Mouse (Mus musculus) induced T-regulatory cell, adult 2 months (primary cell): ENCODE results near the gene Agbl2.
"Not testable (repeated sequence)": the region's sequence is repeated elsewhere in the genome, so short reads cannot be mapped to it uniquely, and the experiment has no call there.

ENCODE experiments used
- DNase-seq: peaks from one replicate; pipeline ENCODE4 v3.0.0-alpha.2; 2012; ENCODE audit warnings: low read depth

Agbl2 gene

DNA sequence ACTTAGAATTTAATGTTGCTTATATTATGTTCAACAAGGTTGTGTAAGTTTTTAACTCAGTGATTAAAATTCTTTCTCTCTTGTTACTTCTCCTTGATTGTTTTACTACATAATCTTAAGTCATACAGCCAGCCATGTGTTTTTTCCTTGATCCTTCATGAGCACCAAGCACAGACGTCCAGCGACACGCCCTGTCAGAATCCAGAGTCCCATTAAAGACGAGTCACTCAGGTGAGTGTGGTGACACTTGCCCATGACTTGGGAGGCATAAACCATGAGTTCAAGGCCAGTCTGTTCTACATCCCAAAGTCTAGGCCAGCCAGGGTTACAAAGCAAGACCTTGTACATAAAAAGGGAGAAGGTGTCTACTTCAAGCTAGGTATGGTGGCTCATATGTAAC, 33.6 kb downstream of the Agbl2 start:
- DNase-seq = no peak

DNA sequence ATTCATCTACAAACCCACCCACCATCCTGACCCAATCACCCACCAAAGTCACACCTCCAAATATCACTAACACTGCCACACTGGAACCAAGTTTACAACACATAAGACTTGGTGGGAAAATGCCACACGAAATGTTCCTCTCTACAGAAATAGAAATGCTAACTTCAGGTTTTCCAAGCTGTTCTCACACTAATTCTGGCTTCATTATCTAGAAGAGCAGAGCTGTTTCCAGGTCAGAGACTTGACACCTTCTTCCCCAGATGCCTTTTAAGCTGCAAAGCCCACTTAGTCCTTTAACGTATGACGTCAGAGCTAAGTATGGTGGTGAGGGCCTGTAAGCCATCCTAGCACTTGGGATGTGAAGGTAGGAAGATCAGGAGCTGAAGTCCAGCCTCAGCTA, 36.2 kb downstream of the Agbl2 start:
- DNase-seq = no peak

DNA sequence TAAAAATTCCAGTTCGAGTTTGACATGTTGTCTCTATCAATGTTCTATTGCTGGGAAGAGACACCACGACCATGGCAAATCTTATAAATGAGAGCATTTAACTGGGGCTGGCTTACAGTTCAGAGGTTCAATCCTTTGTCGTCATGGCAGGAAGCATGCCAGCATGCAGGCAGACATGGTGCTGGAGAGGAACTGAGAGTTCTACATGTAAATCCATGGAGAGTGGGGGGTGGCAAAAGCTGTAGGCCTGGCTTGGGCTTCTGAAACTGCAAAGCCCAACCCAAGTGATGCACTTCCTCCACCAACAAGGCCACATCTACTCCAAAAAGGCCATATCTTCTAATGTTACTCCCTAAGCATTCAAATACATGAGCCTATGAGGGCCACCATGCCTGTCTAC, 38.4 kb downstream of the Agbl2 start:
- DNase-seq = no peak

DNA sequence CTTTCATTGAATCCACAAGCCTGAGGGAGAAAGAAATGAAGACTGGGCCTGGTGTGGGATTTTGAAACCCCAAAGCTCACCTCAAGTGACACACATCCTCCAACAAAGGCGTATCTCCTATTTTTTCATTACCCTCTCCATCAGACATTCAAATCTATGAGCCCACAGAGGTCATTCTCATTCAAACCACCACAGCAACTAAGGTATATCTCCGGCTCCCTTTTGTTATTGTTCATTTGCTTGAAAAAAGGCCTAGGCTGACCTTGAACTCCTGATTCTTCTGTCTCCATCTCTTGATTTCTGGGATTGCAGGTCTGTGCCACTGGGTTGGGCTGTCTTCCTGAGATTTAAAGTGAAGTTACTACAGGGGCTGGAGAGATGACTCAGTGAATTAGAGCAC, 40.5 kb downstream of the Agbl2 start:
- no peak for DNase-seq

DNA sequence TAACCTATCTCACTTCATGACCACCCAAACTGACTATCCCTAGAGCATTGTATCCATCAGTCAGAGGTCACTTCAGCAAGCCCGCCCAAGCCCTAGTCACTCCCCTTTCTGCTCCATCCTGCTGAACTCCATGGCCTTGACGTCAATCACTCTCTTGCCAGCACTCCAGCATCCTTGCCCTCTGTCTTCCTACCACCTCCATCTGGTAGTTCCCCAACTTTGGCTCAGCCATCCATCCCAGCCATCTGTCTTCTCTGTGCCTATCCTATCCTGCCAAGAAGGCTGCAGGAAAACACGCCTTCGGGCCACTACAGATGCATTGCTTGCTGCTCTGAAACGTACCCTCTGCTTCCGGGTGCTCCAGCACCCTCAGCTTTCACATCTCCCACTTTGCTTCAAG, 41.3 kb downstream of the Agbl2 start:
- no peak for DNase-seq

DNA sequence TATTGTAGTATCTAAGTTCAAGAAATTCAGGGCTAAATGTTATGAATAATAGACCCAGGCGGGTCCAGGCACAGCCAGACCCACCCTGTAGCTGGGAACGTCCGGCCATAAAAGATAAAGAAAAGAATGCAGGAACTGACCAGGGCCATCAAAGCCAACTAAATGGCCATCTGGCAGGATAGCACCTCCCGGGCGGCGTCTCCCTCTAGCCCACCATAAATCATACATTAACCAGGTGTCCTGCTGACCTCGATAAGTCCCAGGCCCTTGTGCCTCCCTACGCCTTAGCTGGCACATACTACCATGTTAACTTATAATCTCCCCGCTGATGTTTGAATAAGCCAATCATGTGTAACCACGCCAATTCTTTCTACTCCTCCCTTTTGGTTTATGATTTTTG, 42.0 kb downstream of the Agbl2 start:
- not testable (repeated sequence) for DNase-seq

DNA sequence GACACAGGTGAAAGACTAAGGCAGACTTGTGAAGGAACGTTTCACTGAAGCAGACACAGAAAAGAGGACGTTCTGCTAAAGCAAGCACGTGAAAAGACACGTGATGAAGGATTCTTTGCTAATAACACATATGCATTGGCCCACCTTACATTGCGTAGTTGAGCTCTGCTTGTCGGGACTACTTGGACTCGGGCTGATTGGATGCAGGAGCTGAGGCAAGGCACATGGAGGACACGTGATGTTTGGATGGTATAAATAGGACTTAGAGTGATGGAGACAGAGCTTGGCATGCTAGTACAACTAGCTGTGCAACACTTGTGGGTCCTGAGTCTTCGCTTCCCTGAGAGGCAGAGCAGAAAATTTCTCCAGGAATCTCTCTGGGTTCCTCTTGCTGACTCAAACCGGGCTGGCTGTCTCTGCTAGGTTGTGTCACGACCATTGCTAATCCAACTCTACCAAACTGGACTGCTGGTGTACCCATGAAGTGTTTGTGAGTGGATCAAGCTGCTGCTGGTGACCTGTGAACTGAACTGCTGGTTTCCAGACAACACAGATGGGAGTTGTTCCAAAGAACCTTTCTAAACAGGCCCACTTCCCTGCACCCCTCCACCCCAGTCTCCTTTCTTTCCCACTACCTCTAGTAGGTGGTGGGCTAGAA, 43.1 kb downstream of the Agbl2 start:
- DNase-seq = no peak

DNA sequence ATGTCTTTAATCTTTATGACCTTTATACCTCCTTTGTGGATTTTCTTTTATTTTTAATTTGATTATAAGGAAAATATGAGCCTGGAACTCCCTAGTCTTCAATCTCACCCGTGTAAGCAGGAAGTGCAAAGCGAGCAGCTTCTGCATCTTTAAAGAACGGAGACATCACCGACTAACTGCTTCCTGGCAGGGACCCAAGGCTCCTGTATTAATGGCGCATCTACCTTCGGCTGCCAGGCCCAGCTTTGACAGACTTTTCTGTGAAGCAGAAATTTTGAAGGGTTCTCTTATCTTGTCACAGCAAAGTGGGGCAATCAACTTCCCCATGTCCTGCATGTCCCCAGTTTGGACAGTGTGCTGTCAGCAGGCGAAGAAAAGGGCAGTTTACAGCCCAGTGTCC, 46.2 kb downstream of the Agbl2 start:
- no peak for DNase-seq

DNA sequence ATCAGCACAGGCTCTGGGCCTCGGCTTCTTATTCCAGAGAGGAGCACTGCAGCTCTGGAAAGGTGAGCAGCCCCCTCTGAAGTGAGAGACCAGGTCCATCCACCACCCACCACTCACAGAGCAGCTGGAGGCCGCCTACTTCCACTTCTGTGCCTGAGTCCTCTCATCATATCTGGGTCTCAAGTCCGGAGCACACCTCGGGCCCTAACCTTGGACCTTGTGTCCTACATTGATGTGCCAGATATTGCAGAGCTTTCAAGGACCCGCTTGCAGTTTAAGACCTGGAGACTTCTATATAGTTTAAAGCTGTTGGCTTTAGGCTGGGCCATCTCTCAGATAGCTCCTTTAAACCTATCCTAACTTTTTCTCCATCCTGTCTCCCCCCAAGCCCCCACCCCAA, 51.0 kb downstream of the Agbl2 start:
- DNase-seq = no peak

DNA sequence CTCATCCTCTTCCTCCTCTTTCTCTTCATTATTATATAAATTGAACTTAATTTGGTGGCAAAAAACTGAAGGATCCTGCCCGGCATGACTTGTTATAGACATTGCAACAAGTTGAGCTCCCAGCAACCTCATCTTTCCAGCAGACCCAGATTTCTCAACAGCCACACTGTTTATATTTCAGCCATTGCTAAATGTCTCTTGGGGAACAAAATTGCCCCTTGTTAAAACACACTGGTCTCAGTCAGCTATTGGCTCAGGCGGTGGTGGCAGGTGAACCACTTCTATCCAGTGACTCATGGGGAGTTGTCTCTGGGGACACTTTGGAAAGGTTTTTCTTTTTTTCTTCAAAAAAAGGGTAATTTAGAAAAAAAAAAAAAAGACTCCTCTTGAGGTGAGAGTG, 56.1 kb downstream of the Agbl2 start:
- no peak for DNase-seq

DNA sequence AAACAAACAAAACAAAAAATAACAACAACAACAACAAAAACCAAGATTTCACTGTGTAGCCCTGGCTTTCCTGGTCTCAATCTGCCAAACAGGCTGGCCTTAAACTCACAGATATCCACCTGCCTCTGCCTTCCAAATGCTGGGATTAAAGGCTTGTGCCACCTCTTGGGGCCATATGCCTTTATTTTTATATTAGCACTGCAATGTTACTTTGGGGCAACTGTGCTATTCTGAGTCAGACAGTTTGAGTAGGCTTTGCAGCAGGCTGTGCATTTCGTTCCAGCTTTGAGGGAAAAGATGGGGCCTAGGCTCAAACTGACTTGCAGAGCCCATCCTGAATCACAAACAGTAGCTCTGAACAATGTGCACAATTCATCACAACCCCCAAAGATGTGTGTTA, 61.1 kb downstream of the Agbl2 start:
- DNase-seq = no peak

DNA sequence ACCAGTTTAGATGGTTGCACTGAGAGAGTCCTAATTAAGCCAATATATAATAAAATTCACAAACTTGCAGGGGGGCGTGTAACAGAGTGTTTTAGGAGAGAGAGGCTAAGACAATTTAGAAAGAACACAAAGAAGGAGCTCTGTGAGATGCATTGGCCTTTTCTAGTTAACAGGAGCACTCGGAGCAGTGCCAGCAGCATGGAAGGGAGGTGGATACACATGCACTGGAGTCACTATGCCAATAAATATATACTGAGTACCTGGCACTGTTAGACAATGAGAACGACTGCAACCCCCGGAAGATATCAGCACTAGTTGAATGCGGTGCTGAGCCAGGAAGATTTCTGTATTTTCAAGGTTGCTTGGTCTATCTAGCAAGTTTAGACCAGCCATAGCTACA, 61.7 kb downstream of the Agbl2 start:
- DNase-seq = no peak

DNA sequence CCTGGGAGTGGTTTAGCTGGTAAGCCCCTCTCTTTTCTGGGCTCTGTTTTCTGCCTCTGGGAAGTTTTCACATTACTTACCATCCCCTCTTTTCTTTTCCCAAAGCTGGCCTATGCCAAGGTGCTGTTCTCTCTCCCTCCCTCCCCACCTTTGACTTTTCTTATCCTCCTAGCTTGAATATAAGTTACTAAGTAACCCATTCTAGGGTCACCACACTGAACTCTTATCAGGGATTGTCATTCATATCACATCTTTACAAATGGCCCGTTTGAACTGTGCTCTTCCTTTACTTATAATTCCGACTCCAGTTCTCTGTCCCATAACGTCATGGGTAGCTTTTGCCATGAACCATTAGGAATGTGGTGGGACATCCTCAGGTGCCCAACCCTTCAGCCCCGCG, 62.7 kb downstream of the Agbl2 start:
- no peak for DNase-seq

DNA sequence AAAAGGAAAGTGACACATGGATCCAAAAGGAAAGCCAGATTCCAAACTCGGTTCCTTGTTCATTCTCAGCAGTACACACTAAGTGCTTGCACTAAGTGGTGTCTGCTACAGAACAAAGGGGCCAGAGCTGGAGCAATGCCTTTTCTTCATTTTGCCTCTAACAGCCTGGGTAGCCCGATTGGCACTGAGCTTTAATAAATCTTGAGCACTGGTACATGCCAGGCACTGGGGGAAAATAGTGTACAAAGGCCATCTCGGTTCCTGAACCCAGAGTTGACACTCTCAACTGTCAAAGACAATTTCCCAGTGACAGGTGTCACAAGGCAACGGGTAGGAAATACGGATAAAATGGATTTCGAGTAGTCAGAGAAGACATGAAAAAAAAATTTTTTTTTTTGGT, 63.6 kb downstream of the Agbl2 start:
- no peak for DNase-seq

DNA sequence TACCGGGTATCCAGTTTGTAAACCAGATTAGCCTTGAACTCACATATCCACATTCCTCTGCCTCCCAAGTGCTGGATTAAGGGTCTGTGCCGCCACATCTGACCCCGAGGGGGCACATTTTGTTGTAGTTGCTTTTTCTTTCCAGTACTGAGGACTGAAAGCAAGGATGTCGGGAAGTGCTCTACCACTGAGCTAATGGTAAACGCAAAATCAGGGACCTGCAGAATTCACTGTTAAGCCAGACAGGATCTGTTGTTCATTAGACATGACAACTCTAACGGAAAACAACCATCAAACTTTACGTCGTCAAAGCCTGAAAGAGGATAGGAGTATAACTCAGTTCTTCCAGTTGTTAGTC, 64.0 kb downstream of the Agbl2 start:
- DNase-seq = no peak

DNA sequence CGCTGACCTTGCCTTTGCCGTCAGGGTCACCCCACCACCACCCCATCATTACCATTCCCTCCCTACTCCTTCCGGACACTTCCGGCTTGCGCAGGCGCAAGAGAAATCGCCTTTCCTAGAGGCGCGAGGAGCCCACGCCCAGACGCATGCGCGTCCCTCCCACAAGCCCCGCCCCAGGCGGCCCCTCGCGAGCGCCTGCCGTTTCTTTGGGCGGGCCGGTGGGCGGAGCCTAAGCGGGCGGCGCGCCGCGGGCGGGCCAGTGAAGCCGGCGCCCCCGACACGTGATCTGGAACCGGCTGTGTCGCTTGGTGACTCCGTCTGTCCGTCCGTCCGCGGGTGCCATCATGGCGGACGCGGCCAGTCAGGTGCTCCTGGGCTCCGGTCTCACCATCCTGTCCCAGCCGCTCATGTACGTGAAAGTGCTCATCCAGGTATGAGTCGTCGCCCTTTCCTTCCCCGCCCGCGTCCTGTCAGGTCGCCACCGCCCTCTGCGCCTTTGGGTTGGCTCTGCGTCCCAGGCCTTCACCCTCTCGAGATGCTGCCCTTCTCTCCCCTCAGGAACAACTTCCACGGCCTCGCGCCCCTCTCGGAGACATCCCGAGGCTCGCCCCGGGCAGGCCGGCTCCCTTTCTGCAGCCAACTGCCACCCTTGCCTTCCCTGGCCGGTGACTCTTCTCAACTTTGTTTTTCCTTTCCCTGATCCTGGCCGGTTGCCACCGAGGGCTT, 64.6 kb downstream of the Agbl2 start, which contains the start of gene Mtch2:
TSS of gene Mtch2 (plus strand) at position 201 of the 726 bp plus-strand sequence.
- DNase-seq = peak; percentile 97

DNA sequence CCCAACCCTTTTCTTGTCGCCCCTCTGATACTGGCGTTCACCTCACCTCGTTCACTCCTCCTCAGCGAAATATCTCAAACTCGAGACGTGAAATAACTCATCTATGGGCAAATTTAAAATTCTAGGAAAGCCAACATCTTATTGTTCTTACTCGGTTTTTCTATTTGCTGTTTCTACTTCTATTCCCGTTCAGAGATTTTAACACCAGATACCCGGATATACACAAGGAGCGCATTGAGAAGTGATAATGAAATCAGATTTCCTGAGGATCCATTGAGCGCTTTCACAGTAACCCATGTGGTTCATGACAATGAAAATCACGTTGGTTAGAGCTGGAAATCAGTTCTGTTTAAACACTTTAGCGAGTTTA, 65.1 kb downstream of the Agbl2 start:
- DNase-seq = peak; percentile 55

DNA sequence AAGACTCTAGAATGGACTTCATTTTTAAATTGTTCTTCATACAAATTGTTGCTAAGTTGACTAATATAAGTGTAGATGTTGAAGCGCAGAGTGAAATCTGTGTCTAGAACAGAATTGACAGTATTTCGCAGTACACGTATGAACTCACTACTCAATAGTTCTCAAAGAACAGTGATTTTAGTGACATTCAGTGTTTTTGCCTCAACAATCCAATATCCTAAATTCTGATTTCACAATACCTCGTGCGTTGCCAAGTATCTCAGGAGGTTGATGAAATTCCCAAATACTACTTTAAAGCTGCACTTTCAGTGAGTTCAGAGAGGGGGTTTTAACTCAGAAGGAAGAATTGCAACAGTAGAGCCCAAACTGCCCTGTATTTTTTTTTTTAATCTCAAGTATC, 65.8 kb downstream of the Agbl2 start:
- DNase-seq = no peak

DNA sequence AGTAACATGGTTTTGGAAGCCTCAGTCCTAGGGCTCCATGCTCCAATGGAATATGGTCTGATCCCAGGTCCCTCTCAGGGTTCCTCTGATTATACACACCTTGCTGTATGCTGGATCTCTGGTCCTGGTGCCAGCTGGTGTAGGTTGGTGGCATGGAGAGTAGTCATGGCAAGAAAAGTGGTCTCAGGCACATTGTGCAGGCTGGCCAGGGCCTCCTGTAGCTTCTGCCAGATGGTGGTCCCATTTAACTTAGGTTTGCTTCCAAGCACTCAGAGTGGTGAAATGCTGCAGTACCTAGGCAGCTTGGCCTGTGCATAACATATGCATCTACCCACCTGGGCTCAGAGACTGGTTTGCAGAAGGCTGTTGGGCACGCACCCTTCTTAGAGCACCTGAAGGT, 67.9 kb downstream of the Agbl2 start:
- DNase-seq = no peak

DNA sequence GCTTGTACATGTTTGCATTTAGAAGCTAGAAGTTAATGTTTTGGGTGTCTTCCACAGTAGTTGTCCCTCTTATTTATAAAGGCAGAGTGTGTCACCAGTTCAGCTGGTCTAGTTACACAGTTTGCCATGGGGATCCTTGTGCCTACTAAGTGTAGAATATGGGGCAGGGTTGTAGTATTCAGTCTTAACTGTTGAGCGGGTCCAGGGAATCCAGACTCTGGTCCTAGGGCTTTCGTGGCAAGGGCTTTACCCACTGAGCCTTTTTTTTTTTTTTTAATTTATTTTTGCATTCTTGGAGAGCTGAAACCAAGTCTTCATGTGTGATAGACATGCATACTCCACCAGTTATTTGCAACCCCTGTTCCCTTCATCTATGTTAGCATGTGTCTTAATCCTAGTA, 79.0 kb downstream of the Agbl2 start:
- no peak for DNase-seq

DNA sequence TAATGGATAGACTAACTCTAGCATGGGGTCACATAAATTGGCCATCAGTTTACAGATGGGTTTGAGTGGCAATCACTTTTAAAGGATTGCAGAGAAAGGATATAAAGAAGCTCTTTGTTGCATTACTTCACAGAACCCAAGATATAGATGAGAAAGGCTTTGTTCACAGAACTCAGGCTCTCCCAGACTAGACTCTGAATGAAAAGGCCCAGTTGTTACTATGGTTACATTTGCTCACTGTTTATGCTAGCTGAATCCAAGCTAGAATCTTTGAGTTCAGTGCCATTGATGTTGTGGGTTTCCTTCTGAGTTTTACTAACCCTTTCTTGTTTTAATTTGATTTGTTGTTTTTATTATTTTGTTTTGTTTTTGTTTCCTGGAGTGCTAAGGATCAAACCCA, 81.7 kb downstream of the Agbl2 start:
- DNase-seq = no peak

DNA sequence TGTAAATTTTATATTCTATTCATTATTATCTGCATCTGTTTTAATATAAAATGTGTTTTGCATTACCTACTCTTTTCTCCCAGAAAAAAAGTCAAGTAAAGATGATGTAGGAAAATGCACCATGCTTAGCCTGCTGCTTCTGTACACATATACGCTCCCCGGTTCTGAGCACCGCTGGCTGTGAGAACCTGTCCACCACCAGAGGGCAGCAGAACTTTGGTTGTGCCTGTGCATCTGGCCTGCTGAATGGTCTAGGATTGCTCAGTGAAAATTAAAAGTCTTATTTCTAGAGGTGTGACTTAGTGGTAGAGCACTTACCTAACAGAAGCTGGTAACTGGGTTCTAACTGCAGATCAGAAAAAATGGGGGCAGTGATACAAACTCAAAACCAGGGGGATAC, 84.0 kb downstream of the Agbl2 start:
- DNase-seq = peak; percentile 77

DNA sequence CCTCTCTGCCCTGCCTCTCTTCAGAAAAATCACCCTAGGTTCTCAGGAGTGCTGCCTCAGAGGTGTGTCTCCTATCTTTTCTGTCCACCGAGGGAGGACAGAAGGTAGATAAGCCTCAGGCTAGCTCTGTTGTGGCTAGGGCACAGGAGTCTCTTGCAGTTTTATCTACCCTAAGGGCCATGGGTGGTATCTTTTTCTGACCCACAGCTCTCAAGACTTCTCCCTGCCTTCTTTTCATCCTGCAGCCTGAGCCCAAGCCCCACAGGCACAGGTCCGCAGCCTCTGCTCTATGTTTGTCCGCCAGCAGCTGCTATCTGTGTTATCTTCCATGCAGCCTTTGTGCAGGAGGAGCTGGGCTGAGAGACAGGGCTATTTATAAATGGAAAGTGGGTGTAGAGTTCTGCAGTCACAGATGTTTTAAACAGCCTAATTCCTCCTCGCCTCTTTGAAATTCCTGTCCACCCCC, 87.6 kb downstream of the Agbl2 start:
- DNase-seq = no peak
